Mouse (Mus musculus): ENCODE data around the gene Elfn1.

DNA sequence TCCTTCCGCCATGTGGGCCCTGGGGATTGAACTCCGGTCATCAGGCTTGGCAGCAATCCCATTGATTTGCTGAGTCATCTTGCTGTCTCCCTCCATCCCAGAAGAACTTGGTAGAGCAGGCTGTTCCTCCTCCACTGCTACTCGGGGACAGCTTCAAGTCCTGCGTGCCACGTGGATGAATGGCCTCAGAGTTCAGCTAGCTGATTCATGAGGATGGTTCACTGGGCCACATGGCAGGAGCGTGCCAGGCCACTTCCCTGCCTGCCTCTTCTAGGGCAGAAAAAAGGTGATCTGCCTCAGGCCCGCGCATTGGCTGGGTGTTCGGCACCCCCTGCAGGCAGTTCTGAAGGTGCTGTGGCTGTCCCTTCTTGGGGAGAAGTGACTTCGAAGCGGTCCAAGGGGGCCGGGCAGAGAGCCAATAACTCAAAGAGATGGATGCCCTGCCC lies 62.5 kb downstream of the Elfn1 start:
- no peak for TF ChIP-seq POLR2AphosphoS5 (IDR thresholded peaks at IDR 0.05; ENCODE audit: insufficient replicate concordance, low read depth, low read length)
- TF ChIP-seq GATA1 (IDR thresholded peaks at IDR 0.05; ENCODE audit: borderline replicate concordance, low read length), result no peak
